Comparison of ENCODE assay signal across 27 mouse cellular contexts in the genomic region with DNA sequence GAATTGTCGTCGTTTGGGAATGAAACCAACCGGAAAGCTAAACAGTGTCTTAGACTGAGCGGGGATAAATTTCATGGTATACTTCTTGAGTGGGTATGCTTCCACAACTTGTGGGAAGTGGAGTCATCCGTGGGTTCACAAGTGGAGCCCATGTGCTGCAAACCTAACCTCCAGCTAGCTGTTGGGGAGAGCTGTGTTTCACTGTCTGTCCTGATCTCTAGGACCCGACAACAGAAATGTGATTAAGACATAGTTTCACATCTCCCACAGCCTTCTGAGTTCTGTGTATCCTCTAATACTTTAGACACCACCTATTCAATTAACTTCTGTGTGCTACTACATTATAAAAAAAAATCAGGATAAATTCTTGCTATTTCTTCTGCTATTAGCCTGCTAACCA. TPM values are rescaled to one million over a fixed set of nuclear protein-coding genes. Genes with fewer than 3 reads are reported as not detected.
A peak's percentile ranks its signal among the peaks of the same experiment; 100 is the strongest.
DNase-seq lines count a peak whose midpoint lies in the region; ATAC-seq and TF ChIP-seq lines count a peak whose summit lies in the region.
"Had no signal": no experiment of that assay in that cellular context is flagged by ENCODE, and none has a peak within 500 bp of the region (broad histone marks: within the 10 kb centered on the region; RNA-seq: fewer than 3 reads in every experiment).

No protein-coding gene starts in this region.

- no peak for ATAC-seq in kidney, postnatal 0 days (replicated peaks; ENCODE audit: low FRiP score, low read depth)
- ATAC-seq in intestine, postnatal 0 days, result 0 out of 2 replicates have a peak, but pooled peaks have one; percentile 22
- ATAC-seq in liver, embryonic 14.5 days (ENCODE audit: insufficient read depth), result no peak
- ATAC-seq: inflammation-experienced regulatory T-cells, adult 6 months had no signal

- TF ChIP-seq EP300 in liver, embryonic 14.5 days (IDR thresholded peaks at IDR 0.05; ENCODE audit: low read depth), result no peak

- 74% methylated on average over 6 of the region's 6 CpGs for WGBS in kidney, postnatal 0 days
- WGBS in intestine, postnatal 0 days, result 33% methylated on average over 6 of the region's 6 CpGs
- WGBS in liver, embryonic 14.5 days (ENCODE audit: insufficient replicate concordance), result 61% methylated on average over 6 of the region's 6 CpGs

- 0 out of 2 replicates have a peak overlapping the region, but pooled peaks have one; percentile 6 for H3K27ac ChIP-seq in kidney, postnatal 0 days
- H3K27ac ChIP-seq in intestine, postnatal 0 days (ENCODE audit: low read depth, low read length), result peak overlapping the region; percentile 87
- no peak overlapping the region for H3K27ac ChIP-seq in liver, embryonic 14.5 days
- H3K27ac ChIP-seq: forebrain, embryonic 12.5 days; heart, adult 2 months; hindbrain, embryonic 12.5 days; limb, embryonic 10.5 days; midbrain, embryonic 10.5 days had no signal

- no peaks in the 10 kb centered on the region for H3K9me3 ChIP-seq in kidney, postnatal 0 days (replicated peaks; ENCODE audit: low read length)
- no peaks in the 10 kb centered on the region for H3K9me3 ChIP-seq in intestine, postnatal 0 days (ENCODE audit: control insufficient read depth)
- H3K9me3 ChIP-seq in liver, embryonic 14.5 days (ENCODE audit: control insufficient read depth, low read length), result no peaks in the 10 kb centered on the region
- H3K9me3 ChIP-seq: forebrain, embryonic 12.5 days; hindbrain, embryonic 12.5 days; limb, embryonic 10.5 days; midbrain, embryonic 10.5 days had no signal

- TF ChIP-seq CTCF in kidney, postnatal 0 days (IDR thresholded peaks at IDR 0.05; ENCODE audit: low read depth), result no peak
- TF ChIP-seq CTCF in intestine, postnatal 0 days (IDR thresholded peaks at IDR 0.05; ENCODE audit: low read depth), result no peak
- TF ChIP-seq CTCF in liver, embryonic 14.5 days (IDR thresholded peaks at IDR 0.05; ENCODE audit: low read depth), result no peak

- no peak for DNase-seq in kidney, postnatal 0 days (ENCODE audit: low spot score)
- DNase-seq in kidney, postnatal 14 days, result no peak
- DNase-seq in liver, embryonic 14.5 days (ENCODE audit: low read depth in 3 of 3, low spot score in 3 of 3), result no peak
- DNase-seq in urinary bladder, adult 18-20 months (ENCODE audit: low spot score in 2 of 2), result no peak
- DNase-seq in frontal cortex, postnatal 10 days (ENCODE audit: low spot score in 2 of 2), result no peak
- DNase-seq in layer of hippocampus, adult 9-11 months, result no peak
- DNase-seq: cerebellum, adult 11-12 months; cerebellum, postnatal 10 days; gastrocnemius, postnatal 36 days; heart, adult 2 months; lung, adult 18-20 months; lung, postnatal 10 days; right cerebral cortex, adult 18-20 months; right cerebral cortex, postnatal 4 days; thymus, postnatal 14 days had no signal

- H3K27me3 ChIP-seq in kidney, postnatal 0 days (ENCODE audit: insufficient read depth, low read length), result no peaks in the 10 kb centered on the region
- no peaks in the 10 kb centered on the region for H3K27me3 ChIP-seq in intestine, postnatal 0 days (replicated peaks; ENCODE audit: control insufficient read depth, insufficient read depth, low read length)
- no peaks in the 10 kb centered on the region for H3K27me3 ChIP-seq in liver, embryonic 14.5 days (ENCODE audit: control insufficient read depth, insufficient read depth, low read length)
- H3K27me3 ChIP-seq: forebrain, embryonic 12.5 days; hindbrain, embryonic 12.5 days had no signal

- 0 out of 2 replicates have a peak overlapping the region, but pooled peaks have one; percentile 5 for H3K4me3 ChIP-seq in kidney, postnatal 0 days (replicated peaks; ENCODE audit: low read depth, low read length)
- H3K4me3 ChIP-seq in intestine, postnatal 0 days (ENCODE audit: low read depth, low read length), result peak overlapping the region; percentile 56
- peak overlapping the region; percentile 46 to 68 for H3K4me3 ChIP-seq in liver, embryonic 14.5 days (ENCODE audit: insufficient read depth in 1 of 2, low read depth in 2 of 2, low read length in 2 of 2)
- H3K4me3 ChIP-seq: forebrain, embryonic 12.5 days; heart, adult 2 months; hindbrain, embryonic 12.5 days; limb, embryonic 10.5 days; midbrain, embryonic 10.5 days had no signal

- H3K4me1 ChIP-seq in kidney, postnatal 0 days (replicated peaks; ENCODE audit: insufficient read depth, low read length), result no peaks in the 10 kb centered on the region
- H3K4me1 ChIP-seq in intestine, postnatal 0 days (replicated peaks; ENCODE audit: control insufficient read depth, insufficient read depth, low read length), result 0 out of 2 replicates have a peak, but pooled peaks cover 2% of the 10 kb centered on the region
- H3K4me1 ChIP-seq in liver, embryonic 14.5 days (replicated peaks; ENCODE audit: control insufficient read depth in 2 of 2, insufficient read depth in 2 of 2, low read length in 1 of 2), result no peaks in the 10 kb centered on the region
- H3K4me1 ChIP-seq: forebrain, embryonic 12.5 days; hindbrain, embryonic 12.5 days; limb, embryonic 10.5 days; midbrain, embryonic 10.5 days had no signal

- no peak overlapping the region for H3K9ac ChIP-seq in kidney, postnatal 0 days (ENCODE audit: low read depth, low read length)
- peak overlapping the region; percentile 45; the same call in 1 of the 2 replicates for H3K9ac ChIP-seq in intestine, postnatal 0 days (ENCODE audit: low read depth, low read length)
- H3K9ac ChIP-seq in liver, embryonic 14.5 days (replicated peaks), result no peak overlapping the region
- H3K9ac ChIP-seq: forebrain, embryonic 12.5 days; hindbrain, embryonic 12.5 days had no signal

- H3K4me2 ChIP-seq in kidney, postnatal 0 days (ENCODE audit: low read length), result no peak overlapping the region
- H3K4me2 ChIP-seq in intestine, postnatal 0 days (replicated peaks; ENCODE audit: low read depth), result peak overlapping the region; percentile 57
- H3K4me2 ChIP-seq in liver, embryonic 14.5 days (ENCODE audit: low read depth), result no peak overlapping the region
- H3K4me2 ChIP-seq: forebrain, embryonic 12.5 days; hindbrain, embryonic 12.5 days had no signal

- H3K36me3 ChIP-seq in kidney, postnatal 0 days (ENCODE audit: insufficient read depth, low read length), result no peaks in the 10 kb centered on the region
- no peaks in the 10 kb centered on the region for H3K36me3 ChIP-seq in intestine, postnatal 0 days (ENCODE audit: control insufficient read depth, insufficient read depth)
- no peaks in the 10 kb centered on the region for H3K36me3 ChIP-seq in liver, embryonic 14.5 days (replicated peaks; ENCODE audit: control insufficient read depth, insufficient read depth, low read depth)
- H3K36me3 ChIP-seq: forebrain, embryonic 12.5 days; hindbrain, embryonic 12.5 days; limb, embryonic 10.5 days; midbrain, embryonic 10.5 days had no signal

RNA-seq across cellular contexts. Expression of gene A1cf, which starts 0.4 kb away (rescaled TPM):
- polyA plus RNA-seq in kidney, postnatal 0 days (2015; fragmentation: Nextera tagmentation; extraction: Ambion mirVana), result 2.0 and 2.3 TPM in 2 replicates
- polyA plus RNA-seq in intestine, postnatal 0 days (2015; fragmentation: Nextera tagmentation; extraction: Ambion mirVana), result 11.9 TPM in 2 replicates
- 4.8 and 6.3 TPM in 2 replicates for polyA plus RNA-seq in liver, embryonic 14.5 days (2012; rRNA removed)
- polyA plus RNA-seq in liver, embryonic 14.5 days (2014; fragmentation: Nextera tagmentation; extraction: Ambion mirVana), result 3.4 and 5.2 TPM in 2 replicates
- polyA plus RNA-seq: C2C12; cortical plate, adult 2 months; embryonic facial prominence, embryonic 11.5 days; forebrain, embryonic 12.5 days; heart, adult 2 months; heart, embryonic 14.5 days; hindbrain, embryonic 12.5 days; inflammation-experienced regulatory T-cells, adult 6 months; limb, embryonic 10.5 days; midbrain, embryonic 10.5 days; midbrain, postnatal 0 days; neural tube, embryonic 14.5 days had no signal

Comparison
In these comparisons a context has a peak if more than half of its experiments do, and no peak if none do; other contexts are left out.
1. H3K4me3 ChIP-seq: peak in every context shown above with its lines; median percentile 57 in liver, embryonic 14.5 days; 56 in intestine, postnatal 0 days; 5 in kidney, postnatal 0 days.